Mouse (Mus musculus): ENCODE measurements around the gene Hist2h2bb. TPM values are rescaled to one million over a fixed set of nuclear protein-coding genes. Genes with fewer than 3 reads are reported as not detected.

Gene Hist2h2bb
- polyA plus RNA-seq, 1 experiment from 2014 or later: 21.8 TPM

DNA sequence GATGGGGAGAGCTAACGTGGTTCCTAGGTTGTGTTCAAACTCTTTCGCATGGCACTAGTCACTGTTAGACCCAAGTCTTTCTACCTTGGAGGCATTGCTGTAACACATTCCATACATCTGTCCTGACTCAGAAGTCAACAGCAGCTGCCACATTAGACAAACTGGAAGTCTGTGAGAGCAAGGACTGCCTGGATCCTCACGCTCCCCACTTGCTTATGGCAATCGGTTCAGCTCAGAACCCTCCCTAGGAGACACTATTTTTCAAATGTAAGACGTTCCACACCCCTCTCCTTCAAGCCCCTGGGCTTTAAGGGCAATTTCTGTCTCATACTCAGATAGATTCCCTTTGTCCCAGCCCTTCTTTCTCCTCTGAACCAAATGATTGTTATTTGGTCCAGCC is 32.5 kb downstream of the Hist2h2bb start:
- H3K4me2 ChIP-seq (replicated peaks; ENCODE audit: low read depth, low read length): no peak overlapping the region
- no peaks in the 10 kb centered on the region for H3K27me3 ChIP-seq (ENCODE audit: control insufficient read depth, insufficient read depth, low read length)
- no peak overlapping the region for H3K9ac ChIP-seq (ENCODE audit: low read depth, low read length)
- H3K9me3 ChIP-seq (ENCODE audit: control insufficient read depth, low read length): no peaks in the 10 kb centered on the region
- H3K4me1 ChIP-seq (ENCODE audit: control insufficient read depth, insufficient read depth, low read length): no peaks in the 10 kb centered on the region
- H3K36me3 ChIP-seq (ENCODE audit: control insufficient read depth, insufficient read depth, low read length): no peaks in the 10 kb centered on the region
- WGBS: 84% methylated on average over 5 of the region's 5 CpGs
- H3K4me3 ChIP-seq (ENCODE audit: low read length): no peak overlapping the region
- no peak for ATAC-seq (ENCODE audit: low FRiP score, low TSS enrichment)
- H3K27ac ChIP-seq (ENCODE audit: low read depth, low read length): no peak overlapping the region

DNA sequence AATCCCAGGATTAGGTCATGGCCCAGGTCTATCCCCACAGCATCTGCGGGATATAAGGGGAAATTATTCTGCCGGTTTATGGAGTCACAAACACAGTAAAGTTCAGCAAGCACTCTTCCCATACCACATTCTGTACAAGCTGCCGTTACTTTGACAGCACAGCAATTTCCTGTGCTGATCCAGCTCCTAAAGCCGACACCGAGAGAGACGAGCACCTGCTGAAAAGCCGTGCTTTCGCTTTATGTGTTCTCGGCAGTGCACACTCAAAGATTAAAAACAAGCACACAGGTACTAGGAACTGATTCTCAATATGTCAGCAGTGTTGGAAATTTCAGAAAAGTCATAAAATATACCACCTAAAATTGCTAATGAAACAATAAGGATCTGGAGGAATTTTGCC is 37.0 kb downstream of the Hist2h2bb start:
- Histone ChIP-seq H3K36me3 (ENCODE audit: control insufficient read depth, insufficient read depth, low read length) (no peaks in the 10 kb centered on the region), H3K4me2 (replicated peaks; ENCODE audit: low read depth, low read length) (no peak overlapping the region), H3K27me3 (ENCODE audit: control insufficient read depth, insufficient read depth, low read length) (no peaks in the 10 kb centered on the region), H3K27ac (ENCODE audit: low read depth, low read length) (no peak overlapping the region), H3K9ac (ENCODE audit: low read depth, low read length) (no peak overlapping the region), H3K4me1 (ENCODE audit: control insufficient read depth, insufficient read depth, low read length) (no peaks in the 10 kb centered on the region), H3K9me3 (ENCODE audit: control insufficient read depth, low read length) (no peaks in the 10 kb centered on the region), H3K4me3 (ENCODE audit: low read length) (no peak overlapping the region)
- WGBS: 61% methylated on average over 9 of the region's 9 CpGs
- no peak for ATAC-seq (ENCODE audit: low FRiP score, low TSS enrichment)

DNA sequence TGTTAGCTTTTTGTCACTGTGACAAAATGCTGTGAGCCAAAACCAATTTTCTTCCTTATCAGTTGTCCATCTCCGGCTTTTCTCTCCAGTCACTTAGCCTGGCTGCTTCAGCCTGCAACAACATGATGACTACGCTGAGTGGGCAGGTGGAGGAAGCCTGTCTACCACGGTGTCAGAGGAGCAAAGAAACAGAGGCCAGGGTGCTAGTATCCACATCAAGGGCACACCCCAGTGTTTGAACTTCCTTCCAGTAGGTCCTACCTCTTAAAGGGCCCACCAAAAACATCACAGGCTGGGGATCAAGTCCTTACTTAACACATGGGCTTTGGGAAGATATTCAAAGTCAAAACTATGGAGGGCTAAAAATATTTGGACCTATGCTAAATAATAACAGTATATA is 39.9 kb downstream of the Hist2h2bb start:
- WGBS: 52% methylated on average over 3 of the region's 3 CpGs
- no peaks in the 10 kb centered on the region for H3K36me3 ChIP-seq (ENCODE audit: control insufficient read depth, insufficient read depth, low read length)
- H3K9me3 ChIP-seq (ENCODE audit: control insufficient read depth, low read length): no peaks in the 10 kb centered on the region
- H3K4me3 ChIP-seq (ENCODE audit: low read length): no peak overlapping the region
- H3K4me1 ChIP-seq (ENCODE audit: control insufficient read depth, insufficient read depth, low read length): no peaks in the 10 kb centered on the region
- no peak overlapping the region for H3K9ac ChIP-seq (ENCODE audit: low read depth, low read length)
- ATAC-seq (ENCODE audit: low FRiP score, low TSS enrichment): no peak
- H3K4me2 ChIP-seq (replicated peaks; ENCODE audit: low read depth, low read length): no peak overlapping the region
- no peaks in the 10 kb centered on the region for H3K27me3 ChIP-seq (ENCODE audit: control insufficient read depth, insufficient read depth, low read length)
- H3K27ac ChIP-seq (ENCODE audit: low read depth, low read length): no peak overlapping the region

DNA sequence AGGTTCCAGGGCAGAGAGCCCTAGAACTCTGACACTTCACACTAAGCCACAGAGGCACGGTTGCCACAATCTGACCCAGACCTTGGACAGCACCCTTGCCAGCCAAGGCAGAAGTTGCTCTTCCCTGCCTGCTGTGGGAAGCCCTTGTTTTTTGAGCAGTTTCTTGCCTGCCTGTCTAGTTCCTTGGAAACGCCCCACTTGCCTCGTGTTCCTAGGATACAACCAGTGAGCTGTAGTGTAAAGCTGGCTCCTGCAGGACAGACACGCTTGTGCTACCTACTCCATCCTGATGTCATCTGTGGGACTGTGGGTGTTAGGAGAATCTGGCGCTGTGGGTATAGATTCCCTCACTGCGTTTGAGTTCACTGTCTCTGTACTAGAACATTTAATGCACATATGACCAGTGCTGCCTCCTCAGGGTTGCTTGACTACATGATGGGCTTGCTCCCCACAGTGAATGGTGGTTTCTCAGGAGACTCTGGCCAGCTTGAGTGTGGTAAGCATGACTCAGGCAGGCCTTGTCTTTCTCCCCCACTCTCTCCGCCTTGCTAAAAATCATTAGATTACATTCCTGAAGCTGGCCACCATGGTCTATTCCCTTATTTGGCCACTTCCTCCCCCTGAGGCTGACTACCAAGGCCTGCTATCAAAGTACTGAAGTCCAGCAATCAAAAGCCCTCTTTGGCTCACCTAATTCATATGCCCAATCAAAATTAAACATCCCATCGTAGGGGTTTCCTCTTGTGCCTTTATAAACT is 43.0 kb downstream of the Hist2h2bb start:
- H3K9me3 ChIP-seq (ENCODE audit: control insufficient read depth, low read length): no peaks in the 10 kb centered on the region
- no peaks in the 10 kb centered on the region for H3K27me3 ChIP-seq (ENCODE audit: control insufficient read depth, insufficient read depth, low read length)
- ATAC-seq (ENCODE audit: low FRiP score, low TSS enrichment): no peak
- no peak overlapping the region for H3K4me2 ChIP-seq (replicated peaks; ENCODE audit: low read depth, low read length)
- no peaks in the 10 kb centered on the region for H3K36me3 ChIP-seq (ENCODE audit: control insufficient read depth, insufficient read depth, low read length)
- no peak overlapping the region for H3K4me3 ChIP-seq (ENCODE audit: low read length)
- WGBS: 65% methylated on average over 8 of the region's 8 CpGs
- H3K9ac ChIP-seq (ENCODE audit: low read depth, low read length): no peak overlapping the region
- H3K27ac ChIP-seq (ENCODE audit: low read depth, low read length): no peak overlapping the region
- H3K4me1 ChIP-seq (ENCODE audit: control insufficient read depth, insufficient read depth, low read length): no peaks in the 10 kb centered on the region

Small RNA genes within 50 kb of the gene (microRNA-seq; reads per million reads assigned to microRNA genes)
- gene Gm44492: 0.84 reads per million
- not detected for gene Gm47311
- gene Gm47313: not detected

Other genes with a start within 250 kb of the Hist2h2bb start
- 24.3 and 33.0 TPM in 2 replicates for gene Vps45, start 211.3 kb upstream of the Hist2h2bb start, polyA plus RNA-seq (2014; fragmentation: Nextera tagmentation; extraction: Ambion mirVana)
- 9.4 and 18.1 TPM in 2 replicates for gene Otud7b, start 165.2 kb upstream of the Hist2h2bb start, polyA plus RNA-seq (2014; fragmentation: Nextera tagmentation; extraction: Ambion mirVana)
- gene Mtmr11, start 107.7 kb upstream of the Hist2h2bb start, polyA plus RNA-seq (2014; fragmentation: Nextera tagmentation; extraction: Ambion mirVana): 14.0 and 22.6 TPM in 2 replicates
- 220 and 235 TPM in 2 replicates for gene Sf3b4, start 97.4 kb upstream of the Hist2h2bb start, polyA plus RNA-seq (2014; fragmentation: Nextera tagmentation; extraction: Ambion mirVana)
- gene Sv2a, start 88.6 kb upstream of the Hist2h2bb start, polyA plus RNA-seq (2014; fragmentation: Nextera tagmentation; extraction: Ambion mirVana): 2.2 and 3.3 TPM in 2 replicates
- gene Bola1, start 50.0 kb upstream of the Hist2h2bb start, polyA plus RNA-seq (2014; fragmentation: Nextera tagmentation; extraction: Ambion mirVana): 65.0 and 70.9 TPM in 2 replicates
- gene Hist2h2ab, start 49.9 kb upstream of the Hist2h2bb start, polyA plus RNA-seq (2014; fragmentation: Nextera tagmentation; extraction: Ambion mirVana): 2.2 and 2.4 TPM in 2 replicates
- 11.3 and 17.1 TPM in 2 replicates for gene Hist2h2ac, start 48.9 kb upstream of the Hist2h2bb start, polyA plus RNA-seq (2014; fragmentation: Nextera tagmentation; extraction: Ambion mirVana)
- 9.2 and 13.1 TPM in 2 replicates for gene Hist2h2be, start 48.6 kb upstream of the Hist2h2bb start, polyA plus RNA-seq (2014; fragmentation: Nextera tagmentation; extraction: Ambion mirVana)
- 5.4 and 6.9 TPM in 2 replicates for gene Hist2h3c2, start 30.6 kb upstream of the Hist2h2bb start, polyA plus RNA-seq (2014; fragmentation: Nextera tagmentation; extraction: Ambion mirVana)
- 33.3 and 69.4 TPM in 2 replicates for gene Hist2h2aa2, start 29.5 kb upstream of the Hist2h2bb start, polyA plus RNA-seq (2014; fragmentation: Nextera tagmentation; extraction: Ambion mirVana)
- gene Hist2h2aa1, start 24.3 kb upstream of the Hist2h2bb start, polyA plus RNA-seq (2014; fragmentation: Nextera tagmentation; extraction: Ambion mirVana): 18.3 and 20.3 TPM in 2 replicates
- 0.91 and 2.4 TPM in 2 replicates for gene Hist2h3c1, start 23.1 kb upstream of the Hist2h2bb start, polyA plus RNA-seq (2014; fragmentation: Nextera tagmentation; extraction: Ambion mirVana)
- gene Hist2h4, start 6.4 kb upstream of the Hist2h2bb start, polyA plus RNA-seq (2014; fragmentation: Nextera tagmentation; extraction: Ambion mirVana): 8.9 and 10.8 TPM in 2 replicates
- 72.6 and 85.9 TPM in 2 replicates for gene Hist2h3b, start 1.1 kb upstream of the Hist2h2bb start, polyA plus RNA-seq (2014; fragmentation: Nextera tagmentation; extraction: Ambion mirVana)
- 1.8 and 2.2 TPM in 2 replicates for gene Fcgr1, start 24.2 kb downstream of the Hist2h2bb start, polyA plus RNA-seq (2014; fragmentation: Nextera tagmentation; extraction: Ambion mirVana)
- 0.20 TPM in 1 of 2 replicates, not detected in the other for gene BC107364, start 182.6 kb downstream of the Hist2h2bb start, polyA plus RNA-seq (2014; fragmentation: Nextera tagmentation; extraction: Ambion mirVana)